Mouse (Mus musculus) G1E (cell line): Measurements from ENCODE around the gene Arhgdib.

Source experiments
- CTCF ChIP-seq: IDR thresholded peaks from 2 replicates; pipeline ENCODE4 v1.5.1; 2012; ENCODE audit warnings: low read depth, low read length, inconsistent platforms, mixed read lengths
- GATA1 ChIP-seq: IDR thresholded peaks from 2 replicates; pipeline ENCODE4 v1.6.1; 2012; ENCODE audit warnings: borderline replicate concordance, low read length, inconsistent platforms, mixed read lengths
- TAL1 ChIP-seq: conservative IDR thresholded peaks from 2 replicates; pipeline ENCODE4 v1.6.1; 2012; ENCODE audit warnings: low read depth, low read length, inconsistent platforms, mixed read lengths

DNA sequence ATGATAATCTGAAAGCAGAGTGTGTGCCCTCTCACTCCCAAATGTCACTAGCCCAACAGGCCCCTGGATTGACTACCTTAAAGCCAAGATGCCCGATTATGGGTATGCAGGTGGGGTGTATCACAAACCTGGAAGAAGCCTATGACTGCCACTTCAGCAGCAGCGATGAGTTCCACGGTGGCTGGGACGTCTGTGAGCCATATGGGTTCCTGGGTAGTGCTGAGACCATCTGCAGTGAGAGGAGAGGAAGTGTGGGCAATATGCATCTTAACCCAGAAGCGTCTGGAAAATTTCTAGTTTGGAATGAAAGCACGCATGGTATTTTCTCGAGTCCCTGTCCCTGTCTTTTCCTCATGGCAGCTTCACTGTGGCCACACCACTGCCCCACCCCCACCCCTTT, 20.1 kb downstream of the Arhgdib start:
- TF ChIP-seq TAL1 (no peak), CTCF (no peak), GATA1 (no peak)
